Mouse (Mus musculus): ENCODE measurements around the gene Vwa5b1.

The Vwa5b1 gene

GRCm38 (mm10) chr4:138635428-138636145, at the start of gene Vwa5b1:
Gene Vwa5b1, minus strand, starts transcription at chr4:138635884.
- in situ Hi-C loops (cut with MboI) = no loop called here

GRCm38 (mm10) chr4:138682760-138683159, 47.1 kb upstream of the Vwa5b1 start:
- in situ Hi-C loops (cut with MboI) = no loop called here

GRCm38 (mm10) chr4:138680124-138680523, 44.4 kb upstream of the Vwa5b1 start:
- in situ Hi-C loops (cut with MboI) = no loop called here

- in situ Hi-C loops (cut with MboI) = no loop called here
Measured at GRCm38 (mm10) chr4:138677579-138677978, 41.9 kb upstream of the Vwa5b1 start.

GRCm38 (mm10) chr4:138676480-138676879, 40.8 kb upstream of the Vwa5b1 start:
- in situ Hi-C loops (cut with MboI) = no loop called here

- in situ Hi-C loops (cut with MboI) = no loop called here
Measured at GRCm38 (mm10) chr4:138672160-138672559, 36.5 kb upstream of the Vwa5b1 start.

GRCm38 (mm10) chr4:138670093-138670889, 34.6 kb upstream of the Vwa5b1 start:
- in situ Hi-C loops (cut with MboI) = no loop called here

- in situ Hi-C loops (cut with MboI) = no loop called here
Measured at GRCm38 (mm10) chr4:138666521-138666920, 30.8 kb upstream of the Vwa5b1 start.

- in situ Hi-C loops (cut with MboI) = no loop called here
Measured at GRCm38 (mm10) chr4:138659936-138660602, 24.4 kb upstream of the Vwa5b1 start.

GRCm38 (mm10) chr4:138653056-138653455, 17.4 kb upstream of the Vwa5b1 start:
- in situ Hi-C loops (cut with MboI) = no loop called here

- in situ Hi-C loops (cut with MboI) = no loop called here
Measured at GRCm38 (mm10) chr4:138651881-138652280, 16.2 kb upstream of the Vwa5b1 start.

- in situ Hi-C loops (cut with MboI) = no loop called here
Measured at GRCm38 (mm10) chr4:138648096-138648635, 12.5 kb upstream of the Vwa5b1 start.

- in situ Hi-C loops (cut with MboI) = no loop called here
Measured at GRCm38 (mm10) chr4:138642272-138642671, 6.6 kb upstream of the Vwa5b1 start.

- in situ Hi-C loops (cut with MboI) = no loop called here
Measured at GRCm38 (mm10) chr4:138636146-138636511, 445 bp upstream of the Vwa5b1 start.

GRCm38 (mm10) chr4:138628256-138628655, 7.4 kb downstream of the Vwa5b1 start:
- in situ Hi-C loops (cut with MboI) = no loop called here

- in situ Hi-C loops (cut with MboI) = no loop called here
Measured at GRCm38 (mm10) chr4:138614454-138614853, 21.2 kb downstream of the Vwa5b1 start.

GRCm38 (mm10) chr4:138601926-138602325, 33.8 kb downstream of the Vwa5b1 start:
- in situ Hi-C loops (cut with MboI) = no loop called here

- in situ Hi-C loops (cut with MboI) = no loop called here
Measured at GRCm38 (mm10) chr4:138597904-138598347, 37.8 kb downstream of the Vwa5b1 start.

- in situ Hi-C loops (cut with MboI) = no loop called here
Measured at GRCm38 (mm10) chr4:138596391-138597130, 39.1 kb downstream of the Vwa5b1 start.

- in situ Hi-C loops (cut with MboI) = no loop called here
Measured at GRCm38 (mm10) chr4:138584946-138585345, 50.7 kb downstream of the Vwa5b1 start.

- in situ Hi-C loops (cut with MboI) = no loop called here
Measured at GRCm38 (mm10) chr4:138582446-138582845, 53.2 kb downstream of the Vwa5b1 start.

- in situ Hi-C loops (cut with MboI) = no loop called here
Measured at GRCm38 (mm10) chr4:138578406-138578805, 57.3 kb downstream of the Vwa5b1 start.
